In the genomic region with DNA sequence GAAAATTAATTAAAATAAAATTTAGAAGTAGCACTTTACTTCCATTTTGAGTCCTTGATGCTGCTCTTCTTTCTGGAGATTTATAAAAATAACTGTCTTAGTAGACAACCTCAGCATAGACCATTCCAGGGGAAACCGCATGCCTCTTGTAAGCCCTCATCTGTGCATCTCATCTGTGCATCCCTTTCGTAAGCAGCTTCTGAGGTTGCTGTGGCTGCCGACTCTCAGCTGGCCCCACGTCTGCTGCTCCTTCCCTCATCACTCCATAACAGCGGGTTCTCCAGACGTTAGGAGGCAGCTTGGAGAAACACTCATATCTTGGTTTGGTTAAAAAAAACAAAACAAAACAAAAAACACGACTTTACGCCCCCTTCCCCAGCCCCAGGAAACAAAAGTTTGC, we compare ENCODE assay signal across 15 mouse cellular contexts.
"Had no signal": no experiment of that assay in that cellular context is flagged by ENCODE, and none has a peak within 500 bp of the region (broad histone marks: within the 10 kb centered on the region; RNA-seq: fewer than 3 reads in every experiment).

No protein-coding gene starts in this region.

- DNase-seq: kidney, adult 18-20 months; kidney, postnatal 14 days; layer of hippocampus, postnatal 36 days; left cerebral cortex, postnatal 4 days; lung, adult 18-20 months; thymus, adult 18-20 months; thymus, postnatal 14 days had no signal

- H3K9me3 ChIP-seq: limb, embryonic 13.5 days had no signal

- H3K27me3 ChIP-seq: limb, embryonic 13.5 days; megakaryocyte, embryonic 14.5 days had no signal

- ATAC-seq: lung, postnatal 0 days; midbrain, embryonic 16.5 days had no signal

- H3K36me3 ChIP-seq: limb, embryonic 13.5 days; midbrain, embryonic 12.5 days had no signal

- H3K9ac ChIP-seq: limb, embryonic 13.5 days; liver, embryonic 14.5 days; midbrain, embryonic 12.5 days had no signal

- H3K27ac ChIP-seq: limb, embryonic 13.5 days; liver, embryonic 14.5 days; macrophage; midbrain, embryonic 12.5 days; stomach, postnatal 0 days had no signal

- H3K4me2 ChIP-seq: limb, embryonic 13.5 days; midbrain, embryonic 12.5 days had no signal

- H3K4me3 ChIP-seq: limb, embryonic 13.5 days; megakaryocyte, embryonic 14.5 days; midbrain, embryonic 12.5 days had no signal
